Mouse (Mus musculus): ENCODE data around the gene Gm11214.

- TF ChIP-seq CTCF (IDR thresholded peaks at IDR 0.05; ENCODE audit: borderline replicate concordance, insufficient read depth, low read depth, low read length) (no peak), POLR2A (IDR thresholded peaks at IDR 0.05; ENCODE audit: borderline replicate concordance, insufficient read depth, low read length) (no peak)
These were observed 3.4 kb downstream of the Gm11214 start for GRCm38 (mm10) chr4:63659775-63660174.

All from cerebellum, adult 2 months (tissue).